Mouse (Mus musculus) C2C12 (cell line): ENCODE data around the gene Tldc2.

Experiments used
- CEBPB ChIP-seq: IDR thresholded peaks from one replicate; pipeline ENCODE4 v1.6.1; 2011; ENCODE audit warnings: low read depth, mild to moderate bottlenecking, control low read depth, moderate library complexity
- CTCF ChIP-seq: IDR thresholded peaks from one replicate; pipeline ENCODE4 v1.5.1; 2011; ENCODE audit not compliant: control insufficient read depth, insufficient read depth, insufficient read length
- MAX ChIP-seq: IDR thresholded peaks from one replicate; pipeline ENCODE4 v1.6.1; 2011; ENCODE audit warnings: mild to moderate bottlenecking, control low read depth
- MYOG ChIP-seq: IDR thresholded peaks from one replicate; pipeline ENCODE4 v1.6.1; 2011; ENCODE audit not compliant: control insufficient read depth, insufficient read length; ENCODE audit errors: extremely low read depth
- USF1 ChIP-seq: IDR thresholded peaks from one replicate; pipeline ENCODE4 v1.6.1; 2011; ENCODE audit warnings: low read depth, mild to moderate bottlenecking, control low read depth, moderate library complexity

- no peak for TF ChIP-seq CTCF
- TF ChIP-seq USF1 = no peak
- no peak for TF ChIP-seq MAX
- TF ChIP-seq CEBPB = no peak
- no peak for TF ChIP-seq MYOG
These were observed 58.3 kb downstream of the Tldc2 start for GRCm38 (mm10) chr2:157145173-157145572.
